Mouse (Mus musculus): Measurements from ENCODE around the gene Capn7. TPM values are rescaled to one million over a fixed set of nuclear protein-coding genes. Genes with fewer than 3 reads are reported as not detected.

The Capn7 gene
- 33.8 and 34.9 TPM in 2 replicates for polyA plus RNA-seq (2015; fragmentation: Nextera tagmentation; extraction: Ambion mirVana)

DNA sequence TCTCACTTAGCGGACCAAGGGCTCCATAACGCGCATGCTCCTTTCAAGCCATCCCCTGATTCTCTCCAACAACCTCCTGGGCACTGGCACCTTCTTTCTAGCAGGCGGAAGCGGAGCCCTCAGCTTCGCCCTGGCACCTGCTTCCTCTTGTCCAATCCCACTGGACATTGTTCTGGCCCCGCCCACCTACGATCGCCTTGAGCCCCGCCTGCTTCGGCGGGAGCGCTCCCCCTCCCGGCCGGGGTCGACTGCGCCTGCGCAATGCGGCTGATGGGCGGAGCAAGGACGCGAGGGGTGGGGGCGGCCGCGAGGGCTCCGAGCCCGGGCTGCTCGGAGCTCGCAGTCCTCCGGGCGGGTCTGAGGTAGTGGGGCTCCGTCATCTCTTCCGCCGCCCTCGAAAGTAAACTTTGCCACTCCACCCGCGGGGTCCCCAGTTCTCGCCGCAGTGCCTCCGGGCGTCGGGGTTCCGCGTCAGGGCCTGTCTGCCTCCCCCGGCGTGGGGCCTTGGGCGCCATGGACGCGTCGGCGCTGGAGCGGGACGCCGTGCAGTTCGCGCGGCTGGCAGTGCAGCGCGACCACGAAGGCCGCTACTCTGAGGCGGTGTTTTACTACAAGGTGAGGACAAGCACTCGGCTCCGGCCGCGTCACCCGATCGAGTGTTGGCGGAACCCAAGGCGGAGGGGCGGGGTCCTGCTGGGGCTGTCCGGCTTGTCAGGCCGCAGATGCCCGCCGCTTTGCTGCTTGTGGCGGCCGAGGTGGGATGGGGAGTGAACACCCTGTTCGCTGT, at the start of gene Capn7:
Capn7 (plus strand) TSS at position 270 of the 787 bp plus-strand sequence.
- peak; percentile 98 for DNase-seq (ENCODE audit: low spot score)

- no peak for DNase-seq (ENCODE audit: low spot score)
These were observed 23.2 kb upstream of the Capn7 start for GRCm38 (mm10) chr14:31313192-31313591.

DNA sequence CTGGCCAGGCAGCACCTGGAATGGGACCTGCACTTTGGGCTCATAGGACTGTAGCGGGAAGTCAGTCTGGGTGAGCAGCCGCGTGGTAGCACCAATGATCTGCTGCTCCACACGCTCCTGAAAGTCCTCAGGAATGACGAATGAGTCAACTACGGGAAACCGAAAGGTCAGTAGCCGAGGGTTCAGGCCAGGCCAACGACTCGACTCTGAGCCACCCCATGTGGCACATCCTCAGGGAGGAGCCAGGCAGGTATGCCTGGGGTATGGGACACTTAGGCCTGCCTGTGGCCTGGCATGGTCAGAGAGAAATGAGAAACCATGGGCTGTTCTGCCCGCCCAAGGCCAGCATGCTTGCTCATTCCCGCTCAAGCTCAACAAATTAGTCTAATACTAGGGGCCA, 19.8 kb upstream of the Capn7 start:
- no peak for DNase-seq (ENCODE audit: low spot score)

DNA sequence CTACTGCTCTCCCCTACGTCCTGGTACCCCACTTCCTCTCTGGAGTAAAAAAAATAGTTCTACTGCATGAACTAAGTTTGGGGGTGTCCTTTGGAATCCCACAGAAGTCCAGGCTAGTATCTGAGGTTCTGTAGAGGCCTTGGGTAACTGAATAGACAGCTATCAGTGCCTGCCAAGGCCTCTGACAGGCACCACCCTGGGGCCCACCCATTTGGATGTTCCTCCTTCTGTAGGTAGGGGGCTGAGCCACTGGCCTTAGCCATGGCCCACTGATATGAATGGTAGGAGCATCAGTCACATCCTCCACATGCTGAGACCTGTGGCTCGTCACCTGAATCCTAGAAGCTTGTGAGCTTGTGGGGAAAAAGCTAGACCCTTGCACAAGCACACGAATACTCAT, 18.7 kb upstream of the Capn7 start:
- DNase-seq (ENCODE audit: low spot score), result no peak

DNA sequence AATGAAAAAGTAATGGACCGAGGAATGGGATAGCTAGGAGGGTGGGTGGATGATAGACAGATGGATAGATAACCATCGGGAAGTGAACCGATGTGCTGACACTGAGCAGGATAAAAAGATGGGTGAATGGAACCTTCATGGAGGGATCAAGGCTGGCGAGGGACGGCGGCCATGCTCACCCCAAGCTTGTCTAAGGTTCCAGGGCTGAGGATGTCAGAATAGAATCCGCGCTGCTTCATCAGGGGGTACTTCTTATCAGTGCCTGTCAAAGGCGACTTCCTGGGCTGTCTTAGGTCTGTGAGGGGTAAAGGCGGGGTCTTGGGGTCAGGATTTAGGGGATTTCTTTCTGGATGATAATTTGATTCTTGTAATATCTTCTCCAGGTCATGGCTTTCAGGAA, 16.9 kb upstream of the Capn7 start:
- no peak for DNase-seq (ENCODE audit: low spot score)

DNA sequence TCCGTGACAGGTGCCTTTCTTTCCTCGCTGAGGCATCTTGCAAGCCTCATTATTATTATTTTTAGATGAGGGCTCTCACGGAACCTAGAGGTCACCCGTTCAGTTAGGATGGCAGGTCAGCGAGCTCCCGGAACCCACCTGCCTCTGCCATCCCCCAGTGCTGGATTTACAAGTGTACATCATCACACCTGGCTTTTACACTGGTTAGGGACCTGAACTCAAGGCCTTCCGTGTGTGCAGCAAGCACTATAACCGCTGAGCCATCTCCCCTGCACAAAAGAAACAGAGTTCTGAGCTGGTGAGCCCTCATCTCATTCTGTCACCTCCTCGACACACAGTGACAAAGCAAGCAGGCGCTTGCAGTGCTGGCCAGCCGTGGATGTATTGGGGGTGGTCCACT, 15.3 kb upstream of the Capn7 start:
- no peak for DNase-seq (ENCODE audit: low spot score)

DNA sequence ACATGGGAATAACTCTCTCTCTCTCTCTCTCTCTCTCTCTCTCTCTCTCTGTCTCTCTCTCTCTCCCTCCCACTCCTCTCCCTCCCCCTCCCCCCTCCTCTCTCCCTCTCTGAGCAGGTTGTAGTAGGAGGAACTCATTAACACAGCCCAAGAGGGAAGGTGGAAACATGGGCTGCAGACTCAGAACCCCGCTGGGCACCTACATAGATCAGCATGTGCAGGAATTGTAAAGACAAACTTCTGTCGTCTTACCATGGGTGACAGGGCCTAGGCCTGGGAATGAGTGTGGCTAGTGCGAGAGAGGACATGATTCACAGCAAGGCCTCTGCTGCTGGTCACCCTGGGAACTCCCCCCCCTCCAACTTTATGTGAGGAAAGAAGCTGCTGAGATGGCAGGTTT, 14.2 kb upstream of the Capn7 start:
- no peak for DNase-seq (ENCODE audit: low spot score)

GRCm38 (mm10) chr14:31323189-31323588, 13.2 kb upstream of the Capn7 start:
- no peak for DNase-seq (ENCODE audit: low spot score)

- peak; percentile 29 for DNase-seq (ENCODE audit: low spot score)
These were observed 12.3 kb upstream of the Capn7 start, which contains the start of gene Dnah1 for GRCm38 (mm10) chr14:31323849-31324792. Gene Dnah1 (minus strand): TSS chr14:31323896.

GRCm38 (mm10) chr14:31324851-31325250, 11.6 kb upstream of the Capn7 start:
- DNase-seq (ENCODE audit: low spot score), result no peak

DNA sequence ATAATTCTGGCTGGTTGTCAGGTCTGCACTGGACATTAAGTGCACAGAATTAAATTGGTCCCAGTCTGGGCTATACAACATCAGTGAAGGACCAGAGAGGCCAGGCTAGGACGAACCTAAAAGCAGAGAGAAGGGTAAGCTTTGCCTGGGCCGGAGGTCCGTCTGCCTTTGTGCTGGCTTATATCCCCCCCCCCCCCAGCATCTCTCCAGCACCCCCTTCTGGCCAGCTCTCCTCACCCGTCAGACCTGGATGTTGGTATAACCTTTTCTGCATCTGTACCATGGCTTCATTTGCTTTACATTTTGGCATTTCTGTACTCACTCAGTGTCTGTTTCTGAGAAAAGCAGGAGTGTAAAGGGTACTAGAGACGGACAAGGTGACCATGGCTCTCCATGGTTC, 10.9 kb upstream of the Capn7 start:
- DNase-seq (ENCODE audit: low spot score), result peak; percentile 19

DNA sequence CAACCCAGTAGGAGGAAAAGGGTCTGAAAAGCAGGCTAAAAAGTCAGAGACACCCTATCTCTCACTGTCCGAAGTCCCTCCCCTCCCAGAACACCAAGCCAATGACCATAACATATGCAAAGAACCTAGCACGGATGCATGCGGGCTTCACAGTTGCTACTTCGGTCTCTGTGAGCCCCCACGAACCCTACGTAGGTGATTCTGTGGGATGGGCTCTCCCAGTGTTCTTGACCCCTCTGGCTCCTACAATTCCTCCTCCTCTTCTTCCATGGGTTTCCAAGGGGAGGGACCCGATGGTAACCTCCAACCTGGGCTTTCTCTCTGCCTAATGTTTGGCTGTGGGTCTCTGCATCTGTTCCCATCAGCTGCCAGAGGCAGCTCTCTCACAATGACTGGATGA, 9.7 kb upstream of the Capn7 start:
- no peak for DNase-seq (ENCODE audit: low spot score)

DNA sequence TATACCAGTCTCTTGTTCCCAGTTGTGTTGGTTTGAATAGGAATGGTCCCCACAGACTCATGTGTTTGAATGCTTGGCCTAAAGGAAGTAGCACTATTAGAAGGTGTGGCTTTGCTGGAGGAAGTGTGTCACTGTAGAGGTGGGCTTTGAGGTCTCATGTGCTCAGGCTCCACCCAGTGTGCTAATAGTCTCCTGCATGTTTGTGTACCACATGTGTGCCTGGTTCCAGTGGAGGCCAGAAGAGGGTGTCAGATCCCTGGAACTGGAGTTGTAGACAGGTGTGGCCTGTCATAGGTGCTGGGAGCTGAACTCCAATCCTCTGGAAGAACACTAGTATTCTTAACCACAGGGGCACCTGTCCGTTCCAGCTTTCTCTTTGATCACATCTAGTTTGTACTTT, 9.2 kb upstream of the Capn7 start:
- DNase-seq (ENCODE audit: low spot score), result no peak

DNA sequence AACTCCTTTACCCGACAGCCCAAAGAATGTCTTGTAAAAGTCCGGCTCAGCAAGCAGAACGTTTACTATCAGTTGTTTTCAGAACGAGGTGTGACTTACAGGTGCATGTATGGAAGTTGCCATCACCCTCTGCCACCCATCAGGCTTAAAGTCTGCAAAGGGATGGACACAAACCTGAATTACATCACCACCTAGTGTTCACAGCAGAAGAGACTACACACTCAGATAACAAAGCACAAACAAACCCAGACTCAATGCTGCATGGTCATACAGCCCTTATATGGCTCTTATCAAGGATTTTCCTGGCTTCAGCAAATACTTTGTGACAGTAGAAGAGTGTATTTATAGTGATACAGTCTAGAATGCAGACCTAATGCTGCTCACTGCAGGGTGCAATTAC, 8.8 kb upstream of the Capn7 start:
- DNase-seq (ENCODE audit: low spot score), result no peak

DNA sequence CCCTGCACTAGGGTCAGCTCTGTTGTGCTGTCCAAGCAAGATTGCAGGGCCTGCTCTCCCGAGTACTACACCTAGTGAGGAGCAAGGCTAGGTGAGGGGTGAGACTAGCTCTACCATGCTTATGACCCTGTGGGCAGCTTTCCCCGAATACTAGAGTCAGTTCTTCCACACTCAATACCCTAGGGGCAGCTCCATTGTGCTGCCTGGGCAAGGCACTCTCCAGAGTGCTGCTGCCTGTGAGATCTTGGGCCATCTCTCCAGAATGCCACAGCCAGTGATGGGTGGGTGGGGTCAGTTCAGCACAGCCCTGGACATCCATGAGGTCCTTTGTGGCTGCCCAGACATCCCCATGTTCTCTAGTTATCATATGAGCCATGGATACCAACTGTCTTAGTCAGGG, 6.7 kb upstream of the Capn7 start:
- no peak for DNase-seq (ENCODE audit: low spot score)

DNA sequence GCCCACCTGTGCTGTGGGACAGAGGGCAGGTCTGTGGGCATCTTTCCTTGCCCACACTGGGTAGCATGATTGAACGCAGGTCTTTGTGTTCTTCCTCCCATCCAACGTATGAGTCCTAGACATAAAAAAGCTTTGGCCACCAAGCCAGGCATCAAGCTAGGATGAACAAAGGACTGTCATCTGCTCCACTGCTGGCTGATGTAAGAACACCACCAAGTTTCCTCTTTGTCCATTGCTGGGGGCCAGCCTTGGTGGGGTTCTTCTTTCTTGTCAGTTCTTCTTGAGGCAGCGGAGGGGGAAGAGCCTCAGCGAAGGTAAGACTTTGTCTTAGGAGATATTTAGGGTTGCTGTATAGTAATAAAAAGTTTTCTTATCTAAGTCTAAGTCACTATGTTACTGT, 5.5 kb upstream of the Capn7 start:
- DNase-seq (ENCODE audit: low spot score), result no peak

- DNase-seq (ENCODE audit: low spot score), result no peak
These were observed 673 bp upstream of the Capn7 start for GRCm38 (mm10) chr14:31335765-31336164.

- DNase-seq (ENCODE audit: low spot score), result peak; percentile 28
These were observed 968 bp downstream of the Capn7 start for GRCm38 (mm10) chr14:31337406-31337805.

DNA sequence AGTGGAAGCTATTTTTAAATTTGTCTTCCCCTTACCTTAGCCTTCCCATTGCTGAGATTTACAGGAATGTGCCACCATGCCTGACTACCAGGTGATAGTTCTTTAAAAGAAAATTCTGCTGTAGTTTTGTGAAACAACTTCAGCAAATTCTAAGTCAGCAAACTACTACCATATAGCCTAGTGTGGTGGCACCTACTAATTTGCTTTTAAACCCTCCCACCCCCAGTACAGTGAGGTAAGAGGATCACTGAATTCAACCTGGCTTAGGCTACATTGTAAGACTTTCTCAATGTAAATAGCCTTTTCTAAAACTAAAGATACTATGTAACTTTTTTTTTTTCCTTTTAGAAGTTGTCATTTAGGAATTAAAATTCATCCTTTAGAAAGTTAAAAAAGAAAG, 1.5 kb downstream of the Capn7 start:
- no peak for DNase-seq (ENCODE audit: low spot score)

- DNase-seq (ENCODE audit: low spot score), result no peak
These were observed 6.8 kb downstream of the Capn7 start for GRCm38 (mm10) chr14:31343241-31343640.

DNA sequence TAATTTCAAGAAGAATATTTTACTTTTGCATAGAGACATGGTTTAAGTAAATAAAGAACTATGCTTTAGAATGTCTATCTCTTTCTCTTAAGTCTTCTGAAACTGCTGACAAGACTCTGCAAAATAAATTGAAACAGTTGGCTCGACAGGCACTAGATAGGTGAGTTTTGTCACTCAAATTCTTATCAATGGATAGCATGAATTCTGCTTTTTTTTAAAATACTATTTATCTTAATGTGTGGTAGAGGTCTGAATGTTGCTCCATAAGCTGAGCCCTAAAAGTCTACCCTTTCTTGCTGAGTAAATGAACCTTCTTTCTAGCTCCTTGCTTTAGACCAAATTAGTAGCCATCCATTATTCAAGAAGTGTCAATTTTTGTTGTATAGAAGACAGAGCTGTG, 8.9 kb downstream of the Capn7 start:
- DNase-seq (ENCODE audit: low spot score), result no peak

DNA sequence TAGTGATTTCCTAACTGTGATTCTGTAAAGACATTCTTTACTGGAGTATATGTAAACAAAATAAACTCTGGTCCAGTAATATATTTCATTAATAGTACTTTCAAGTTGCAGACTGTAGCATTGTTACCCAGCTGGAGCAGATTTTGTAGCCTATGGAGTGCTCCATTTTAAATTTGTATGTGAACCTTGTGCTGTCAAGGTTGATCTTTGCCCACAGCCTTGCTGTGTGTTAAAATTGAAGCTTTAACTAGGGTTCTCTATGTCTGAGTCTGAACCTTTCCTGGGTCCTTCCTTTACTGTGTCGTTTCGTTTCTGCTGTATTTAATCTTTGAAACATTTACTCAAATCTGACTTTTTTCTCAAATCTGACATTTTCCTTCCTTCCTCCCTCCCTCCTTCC, 25.8 kb downstream of the Capn7 start:
- no peak for DNase-seq (ENCODE audit: low spot score)
